Mouse (Mus musculus): ENCODE measurements around the gene Prdm11.

Prdm11 gene

GRCm38 (mm10) chr2:92964345-92964744, 81.6 kb downstream of the Prdm11 start:
- no peak for DNase-seq

GRCm38 (mm10) chr2:92958640-92959039, 87.3 kb downstream of the Prdm11 start:
- no peak for DNase-seq

GRCm38 (mm10) chr2:92956943-92957342, 89.0 kb downstream of the Prdm11 start:
- no peak for DNase-seq

- peak; percentile 72 to 81 for DNase-seq
Measured at GRCm38 (mm10) chr2:92954404-92955114, 91.4 kb downstream of the Prdm11 start.

DNA sequence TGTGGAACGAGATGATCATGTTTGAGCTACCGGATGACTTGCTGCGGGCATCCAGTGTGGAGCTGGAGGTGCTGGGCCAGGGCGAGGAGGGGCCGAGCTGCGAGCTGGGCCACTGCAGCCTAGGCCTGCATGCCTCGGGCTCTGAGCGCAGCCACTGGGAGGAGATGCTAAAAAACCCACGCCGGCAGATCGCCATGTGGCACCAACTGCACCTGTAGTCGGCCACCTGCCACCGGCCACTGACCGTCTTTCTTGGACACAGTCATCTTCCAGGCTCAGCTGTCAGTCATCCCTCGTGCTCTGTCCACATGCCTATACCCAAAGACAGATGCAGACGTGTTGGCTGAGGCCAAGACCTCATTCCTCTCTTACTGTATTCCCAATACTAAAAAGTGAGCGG, 92.5 kb downstream of the Prdm11 start:
- DNase-seq = no peak

- no peak for DNase-seq
Measured at GRCm38 (mm10) chr2:92949518-92949917, 96.4 kb downstream of the Prdm11 start.

DNA sequence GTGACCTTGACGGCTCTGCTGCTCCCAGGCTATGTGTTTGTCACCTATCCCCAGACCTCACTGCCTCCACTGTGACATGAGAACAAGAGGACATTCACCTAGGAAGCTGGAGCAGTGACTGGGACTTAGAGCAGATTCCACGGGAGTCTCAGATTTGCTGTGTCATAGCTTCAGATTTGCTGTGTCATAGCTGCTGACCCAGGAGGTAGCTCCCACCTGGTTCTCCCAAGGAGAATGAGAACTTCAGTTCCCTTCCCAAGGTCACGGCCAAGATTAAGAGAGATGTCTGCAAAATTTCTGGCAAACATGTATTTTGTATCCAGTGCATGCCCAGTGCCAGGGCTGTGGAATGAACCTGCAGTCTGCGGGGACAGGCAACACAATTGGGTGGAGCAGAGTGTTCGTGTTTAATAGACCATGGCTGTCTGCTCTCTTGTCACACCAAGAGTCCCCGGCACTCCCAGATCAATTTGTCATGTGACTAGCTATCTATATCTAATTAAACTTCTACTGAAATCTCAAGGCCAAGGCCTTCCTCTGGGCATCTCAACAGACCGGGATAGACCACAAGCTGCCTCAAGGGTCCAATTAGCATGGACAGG, 97.2 kb downstream of the Prdm11 start:
- DNase-seq = no peak

- peak in 1 of 2 experiments; percentile 36 for DNase-seq
Measured at GRCm38 (mm10) chr2:92947981-92948698, 97.8 kb downstream of the Prdm11 start.

- DNase-seq = no peak
Measured at GRCm38 (mm10) chr2:92945824-92946598, 100.0 kb downstream of the Prdm11 start.

DNA sequence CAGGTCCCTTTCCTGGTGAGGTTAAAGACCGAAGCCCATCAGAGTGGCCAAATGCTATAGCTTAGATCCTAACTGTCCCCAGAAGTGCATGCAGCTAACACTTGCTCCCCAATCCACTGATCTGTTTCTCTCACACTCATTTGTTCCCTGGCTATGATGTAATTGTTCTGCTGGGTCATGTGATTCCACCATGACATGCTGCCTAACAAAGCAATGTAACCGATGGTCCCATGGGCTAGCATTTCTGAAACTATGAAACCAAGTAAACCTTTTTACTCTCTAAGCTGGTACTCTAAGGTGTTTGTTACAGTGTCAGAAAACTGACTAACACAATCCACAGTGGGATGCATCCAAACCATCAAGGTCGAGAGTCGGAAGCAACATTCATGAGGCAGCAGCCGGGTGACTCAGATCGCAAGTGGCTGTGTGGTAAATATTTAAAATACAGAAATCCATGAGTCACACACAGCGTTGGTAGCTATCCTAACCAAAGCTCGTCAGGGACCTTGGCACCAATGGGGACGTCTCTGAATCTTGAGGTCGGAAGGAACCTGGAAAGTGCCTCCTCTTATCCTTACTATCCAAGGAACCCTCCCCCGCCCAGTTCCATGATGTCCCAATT, 100.7 kb downstream of the Prdm11 start:
- no peak for DNase-seq

- DNase-seq = no peak
Measured at GRCm38 (mm10) chr2:92944356-92944755, 101.6 kb downstream of the Prdm11 start.

DNA sequence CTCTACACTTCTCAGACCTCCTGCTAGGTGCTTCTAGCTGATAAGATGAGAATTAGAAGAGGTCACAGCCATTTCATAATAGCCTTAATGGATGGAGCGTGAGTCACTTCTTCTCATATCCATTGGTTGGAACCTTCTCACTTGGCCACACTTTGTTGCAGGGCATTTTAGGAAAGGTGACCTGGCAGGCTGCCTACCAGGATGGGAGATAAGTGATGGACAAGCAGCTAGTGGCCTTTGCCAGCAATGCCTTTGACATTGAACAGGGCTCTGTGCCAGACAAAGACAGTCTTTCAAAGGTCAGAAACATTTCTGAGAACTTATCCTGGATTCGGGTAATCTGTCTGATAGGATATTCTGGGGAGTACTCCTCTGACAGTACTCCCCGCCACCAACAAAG, 102.6 kb downstream of the Prdm11 start:
- no peak for DNase-seq

DNA sequence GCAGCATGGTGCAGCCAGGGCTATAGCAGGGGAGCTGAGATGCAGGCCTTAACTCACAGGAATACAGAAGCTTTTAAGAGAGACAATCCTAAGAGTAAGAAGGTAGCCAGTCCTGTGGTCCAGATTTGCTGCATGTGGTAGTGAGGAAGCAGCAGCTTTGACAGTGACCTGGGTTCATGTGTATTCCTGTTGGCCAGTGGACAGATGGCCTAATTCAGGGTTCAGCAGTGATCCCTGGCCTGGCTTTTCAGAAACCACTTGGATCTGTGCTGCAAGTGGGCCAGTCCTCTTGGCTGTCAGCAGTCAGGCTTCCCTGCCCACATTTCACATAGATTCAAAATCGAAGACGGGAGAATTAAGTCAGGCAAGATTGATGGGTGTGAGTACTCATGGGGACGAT, 104.5 kb downstream of the Prdm11 start:
- DNase-seq = no peak

DNA sequence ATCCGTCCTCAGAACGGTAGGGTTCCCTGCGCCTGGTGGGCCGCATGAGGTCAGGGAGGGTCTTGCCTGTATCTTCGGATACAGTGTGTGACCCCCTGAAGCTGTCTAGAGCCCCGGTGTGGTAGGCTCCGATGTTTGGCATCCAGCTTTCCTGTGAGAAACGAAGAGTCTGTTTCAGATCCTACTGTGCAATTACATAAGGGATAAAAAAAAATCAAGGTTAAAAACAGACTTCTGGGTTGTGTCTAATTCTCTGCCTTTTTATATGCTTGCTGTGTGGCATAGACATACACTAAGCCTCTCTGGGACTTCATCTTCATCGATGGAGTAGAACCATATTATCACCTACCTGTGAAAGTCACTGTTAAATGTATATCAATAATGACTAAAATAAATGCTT, 105.0 kb downstream of the Prdm11 start:
- DNase-seq = no peak

DNA sequence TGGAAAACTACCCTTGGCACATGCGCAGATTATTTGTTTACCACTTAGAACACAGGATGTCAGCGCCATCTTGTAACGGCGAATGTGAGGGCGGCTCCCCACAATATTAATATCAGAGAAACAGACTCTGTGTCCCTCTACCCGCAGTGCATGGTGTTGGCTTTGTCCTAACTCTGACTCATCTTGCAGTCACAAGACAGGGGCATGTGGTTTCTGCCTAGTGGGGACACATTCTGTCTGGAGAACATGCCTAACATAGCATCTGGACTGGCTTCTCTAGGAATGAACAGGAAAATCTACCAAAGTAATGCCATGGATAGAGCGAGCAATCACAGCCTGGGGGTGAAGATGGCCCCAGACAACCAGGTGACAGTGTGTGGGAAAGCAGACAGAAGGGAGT, 107.1 kb downstream of the Prdm11 start:
- no peak for DNase-seq

DNA sequence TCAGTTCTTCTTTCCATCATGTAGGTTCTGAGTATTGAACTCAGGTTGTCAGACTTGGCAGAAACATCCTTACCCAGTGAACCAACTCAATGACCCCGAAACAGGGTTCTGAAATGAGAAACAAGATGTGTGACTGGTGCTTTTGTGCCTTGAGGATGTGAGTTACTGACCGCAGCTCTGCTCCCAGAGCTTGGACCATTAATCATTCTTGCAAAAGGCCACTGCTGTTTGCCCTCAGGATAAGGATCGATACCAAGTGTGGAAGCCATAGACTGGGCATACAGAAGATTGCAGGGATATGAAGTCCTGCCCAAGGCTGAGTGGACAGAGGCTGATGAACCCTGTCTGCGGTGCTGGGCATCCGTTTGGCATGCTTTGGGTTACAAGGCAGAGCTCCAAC, 107.9 kb downstream of the Prdm11 start:
- no peak for DNase-seq

DNA sequence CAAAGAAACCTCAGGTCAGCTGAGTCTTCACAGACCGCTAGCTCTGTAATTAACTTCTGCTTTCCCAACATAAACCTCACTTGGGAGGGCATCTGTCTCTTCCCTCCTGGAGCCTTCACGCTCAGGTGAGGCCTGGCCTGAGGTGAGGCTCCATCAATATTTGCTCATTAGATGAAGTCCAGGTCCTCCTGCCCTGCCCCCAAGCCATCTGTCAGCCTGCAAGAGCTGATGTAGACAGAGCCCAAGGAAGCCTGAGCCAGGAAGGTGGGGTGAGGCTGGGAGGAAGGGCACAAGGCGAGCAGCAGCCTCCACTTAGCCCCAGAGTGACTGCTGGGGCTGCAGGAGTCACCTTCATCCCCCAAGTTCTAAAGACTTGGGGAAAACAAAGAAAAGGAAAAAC, 110.5 kb downstream of the Prdm11 start:
- DNase-seq = no peak

DNA sequence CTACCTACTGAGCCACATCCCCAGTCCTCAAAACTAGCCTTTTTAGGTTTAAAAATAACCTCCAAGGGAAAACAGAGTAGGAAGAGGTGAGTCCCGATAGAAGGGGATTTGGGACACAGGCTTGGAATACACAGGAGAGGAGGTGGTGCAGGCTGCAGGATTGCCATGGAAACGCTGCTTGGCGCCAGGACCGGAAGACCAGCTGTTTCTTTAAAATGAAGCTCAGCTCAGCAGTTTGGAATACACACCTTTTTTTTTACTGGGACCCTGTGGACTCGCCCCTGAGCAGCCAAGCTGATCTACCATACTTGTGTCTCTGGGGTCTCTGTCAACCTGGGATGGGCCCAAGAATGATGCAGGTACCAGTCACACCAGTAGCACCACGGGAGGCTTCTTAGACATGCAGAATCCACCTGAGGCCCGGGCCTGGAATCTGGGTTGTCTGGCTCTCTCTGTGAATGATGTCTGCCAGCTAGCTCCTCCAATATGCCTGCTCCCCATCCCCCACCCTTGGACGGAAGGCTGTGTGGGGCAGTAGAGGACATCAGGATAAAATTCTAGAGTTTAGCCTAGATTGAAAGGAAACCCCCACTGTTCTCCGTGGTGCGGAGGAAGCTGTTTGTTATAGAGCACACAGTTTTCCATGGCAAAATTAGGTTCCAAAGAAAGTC, 111.5 kb downstream of the Prdm11 start:
- peak in 1 of 2 experiments; percentile 29 for DNase-seq

- no peak for DNase-seq
Measured at GRCm38 (mm10) chr2:92933379-92933778, 112.6 kb downstream of the Prdm11 start.

- DNase-seq = no peak
Measured at GRCm38 (mm10) chr2:92931061-92931460, 114.9 kb downstream of the Prdm11 start.

GRCm38 (mm10) chr2:92929696-92930095, 116.3 kb downstream of the Prdm11 start:
- no peak for DNase-seq

- no peak for DNase-seq
Measured at GRCm38 (mm10) chr2:92924677-92925259, 121.2 kb downstream of the Prdm11 start.

Measured in lung, postnatal 4 days (tissue).